Mouse (Mus musculus) kidney, adult 9 months (tissue): ENCODE results near the gene Ret.

Experiments
- DNase-seq: peaks from one replicate; pipeline ENCODE4 v3.0.0; 2022

Ret gene

DNA sequence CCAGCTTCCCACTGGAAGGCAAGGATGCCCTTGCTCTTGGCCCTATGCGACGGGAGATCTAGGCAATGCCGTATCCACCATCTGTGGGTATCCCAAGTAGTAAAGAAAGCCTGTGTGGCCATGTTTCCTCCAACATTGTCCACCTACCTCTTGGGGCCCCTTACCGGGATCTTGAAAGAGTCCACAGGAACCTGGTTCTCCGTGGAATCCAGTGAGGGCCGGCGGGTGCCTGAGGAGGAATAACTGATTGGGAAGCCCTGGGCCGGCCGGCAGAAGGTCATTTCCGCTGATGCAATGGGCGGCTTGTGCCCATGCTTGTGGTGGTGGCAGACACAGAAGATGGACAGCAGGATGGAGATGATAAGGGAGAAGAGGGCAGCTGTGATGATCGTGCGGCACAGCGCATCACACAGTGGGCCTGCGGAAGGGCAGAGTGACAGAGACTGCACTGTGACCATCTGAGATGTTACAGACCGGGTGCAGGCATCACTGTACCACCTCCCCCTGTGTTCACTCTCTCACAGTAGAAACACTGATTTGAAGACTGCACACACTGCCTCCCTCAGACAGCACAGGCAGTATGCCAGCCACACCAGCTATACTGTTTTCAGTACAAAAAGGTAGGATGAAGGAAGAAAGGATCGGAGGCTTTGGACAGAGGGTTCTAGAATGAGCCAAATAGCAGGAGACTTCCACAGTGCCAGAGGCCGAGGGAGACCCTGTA is 24.1 kb downstream of the Ret start:
- DNase-seq = no peak

DNA sequence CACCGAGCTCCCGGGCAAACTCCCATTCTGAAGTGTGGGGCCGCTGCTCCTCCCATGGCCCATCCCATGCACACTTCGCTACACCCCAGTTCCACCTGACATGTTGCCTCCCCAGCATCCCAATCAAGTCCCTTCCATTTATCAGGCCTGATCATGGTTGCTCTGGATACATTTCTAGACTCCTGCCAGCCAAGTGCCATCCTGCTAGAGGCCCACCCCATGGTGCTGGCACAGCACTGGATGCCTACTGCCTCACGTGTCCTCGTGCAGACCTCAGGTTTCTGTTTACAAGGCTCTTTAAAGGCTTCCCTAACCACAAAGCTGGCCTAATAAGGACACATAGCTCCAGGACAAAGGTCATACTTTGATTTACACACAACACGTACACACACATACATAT is 26.1 kb downstream of the Ret start:
- DNase-seq = no peak

DNA sequence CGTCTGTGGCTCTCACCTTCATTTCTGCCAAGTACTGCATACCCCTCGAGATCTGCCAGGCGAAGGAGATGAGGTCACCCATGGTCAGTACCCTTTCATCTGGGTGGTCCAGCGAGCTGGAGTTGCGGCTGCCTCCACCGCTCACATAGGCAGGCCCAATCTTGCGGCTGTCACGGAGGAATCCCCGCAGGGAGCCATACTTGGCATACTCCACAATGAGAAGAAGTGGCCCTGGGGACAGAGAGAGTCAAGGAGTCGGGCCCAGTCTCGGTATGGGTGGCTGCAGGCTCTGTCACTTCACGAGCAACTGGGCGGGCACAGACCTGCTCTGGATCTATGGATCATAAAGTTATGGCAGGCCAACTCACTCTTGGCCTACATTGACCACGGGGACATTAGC is 29.4 kb downstream of the Ret start:
- DNase-seq = no peak

DNA sequence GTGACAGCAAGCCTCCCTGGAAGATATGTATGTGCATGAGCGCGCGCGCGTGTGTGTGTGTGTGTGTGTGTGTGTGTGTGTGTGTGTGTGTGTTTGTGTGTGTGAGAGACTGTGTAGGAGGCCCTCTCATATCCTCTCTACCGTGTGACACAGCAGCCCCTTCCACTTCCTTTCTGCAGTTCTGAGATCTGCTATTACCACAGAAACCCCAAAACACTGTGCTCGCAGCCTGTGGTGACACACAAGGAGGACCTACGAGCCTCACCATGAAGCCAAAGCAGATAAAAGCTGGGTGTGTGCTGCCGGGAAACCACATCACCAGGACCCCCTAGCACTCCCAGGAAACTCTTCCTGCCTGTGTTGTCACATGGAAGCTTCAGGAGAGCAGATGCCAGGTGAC is 30.5 kb downstream of the Ret start:
- DNase-seq = no peak

DNA sequence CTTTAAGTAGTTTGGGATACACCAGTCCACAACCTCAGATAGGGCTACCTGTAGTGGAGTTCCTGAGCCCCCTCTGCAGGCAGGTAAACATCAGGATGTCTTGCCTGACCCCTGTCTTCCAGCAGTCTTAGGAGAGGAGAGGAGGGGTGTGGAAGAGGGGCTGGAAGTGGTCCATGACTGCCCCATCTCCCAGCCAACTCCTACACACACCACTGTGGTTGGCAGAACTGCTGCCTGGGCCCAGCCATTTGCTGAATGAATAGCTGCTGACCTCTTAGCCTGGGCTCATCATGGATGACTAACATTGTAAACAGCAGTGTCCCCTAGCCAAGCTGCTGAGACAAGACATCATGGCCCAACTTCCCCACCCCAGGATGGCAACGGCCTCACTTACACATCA is 32.0 kb downstream of the Ret start:
- DNase-seq = no peak

DNA sequence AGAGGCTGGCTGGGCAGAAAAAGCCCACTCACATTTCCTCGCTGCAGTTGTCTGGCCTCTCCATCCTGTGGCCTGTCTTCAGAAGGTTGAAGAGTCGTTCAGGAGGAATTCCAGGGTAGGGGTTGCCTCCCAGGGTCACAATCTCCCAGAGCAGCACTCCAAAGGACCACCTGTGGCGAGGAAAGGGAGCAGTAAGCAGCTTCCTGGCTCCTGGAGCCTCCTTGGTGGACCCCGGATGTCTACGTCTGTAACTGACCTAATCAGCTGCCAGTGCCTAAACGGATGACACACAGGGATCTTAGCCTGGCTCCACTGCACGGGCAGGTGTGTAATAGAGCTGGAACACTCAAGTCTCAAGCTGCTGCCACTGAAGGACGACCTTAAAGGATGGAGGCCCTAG is 32.8 kb downstream of the Ret start:
- no peak for DNase-seq

DNA sequence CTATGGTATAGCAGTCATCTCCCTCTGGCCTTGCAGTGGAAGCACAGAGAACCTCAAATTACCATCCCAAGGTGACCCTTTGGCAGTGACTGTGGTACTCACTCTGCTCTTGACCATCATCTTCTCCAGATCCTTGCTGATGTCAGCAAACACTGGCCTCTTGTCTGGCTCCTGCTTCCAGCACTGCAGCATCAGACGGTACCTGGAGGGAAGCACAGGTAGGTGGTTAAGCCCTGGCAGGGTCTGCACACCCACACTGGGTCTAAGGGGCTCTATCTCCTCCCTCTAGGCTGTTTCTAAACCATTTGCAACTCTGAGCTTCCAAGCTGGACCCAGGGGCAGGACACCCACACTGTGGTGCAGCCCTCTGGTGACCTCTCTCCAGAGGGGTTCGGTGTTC is 34.4 kb downstream of the Ret start:
- no peak for DNase-seq

DNA sequence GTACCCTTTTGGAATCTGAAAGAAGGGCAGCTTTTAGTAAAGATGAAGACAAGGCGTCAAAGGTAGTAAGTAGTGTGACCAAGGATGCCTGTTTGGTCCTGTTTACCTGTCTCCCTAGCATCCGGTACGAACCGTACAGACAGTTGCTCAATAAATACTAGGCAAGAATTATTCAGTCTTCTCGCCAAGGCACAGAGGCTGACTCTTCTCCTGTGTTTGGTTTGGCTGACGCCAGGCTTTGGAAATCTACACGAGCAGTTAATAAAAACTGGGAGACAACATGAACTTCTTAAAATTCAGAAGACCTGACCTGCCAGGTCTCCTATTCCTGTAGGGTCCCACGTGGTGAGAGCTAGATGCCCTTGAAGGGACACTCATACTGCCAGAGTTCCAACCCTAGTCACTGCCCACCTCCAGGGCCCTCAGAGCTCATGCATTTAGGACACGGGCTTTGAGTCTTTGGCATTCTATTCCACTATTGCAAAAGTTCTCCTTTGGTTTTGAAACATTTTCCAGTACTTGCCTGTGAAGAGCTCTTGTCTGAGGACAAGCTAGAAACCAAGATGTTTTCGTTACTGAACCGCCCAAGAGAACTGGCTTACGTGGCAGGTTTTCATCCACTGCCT is 34.9 kb downstream of the Ret start:
- no peak for DNase-seq

DNA sequence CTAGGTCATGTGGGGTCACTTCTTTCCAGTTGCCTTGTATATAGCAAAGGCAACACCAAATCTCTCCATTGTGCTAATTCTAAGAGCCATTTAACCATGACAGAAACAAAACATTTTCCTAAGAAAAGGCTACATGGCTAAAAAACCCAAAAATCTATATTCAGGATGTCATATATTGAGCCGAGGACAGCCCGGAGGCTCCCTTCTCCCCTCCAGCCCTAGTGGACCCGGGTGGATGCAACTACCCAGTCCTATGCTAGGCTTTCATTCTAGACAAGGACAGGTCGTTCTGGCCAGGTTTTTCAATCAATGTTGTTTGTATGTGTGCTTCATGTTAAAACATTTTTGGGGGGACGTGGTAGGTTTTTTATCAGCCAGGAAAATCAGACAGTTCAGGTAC is 44.4 kb downstream of the Ret start:
- no peak for DNase-seq

DNA sequence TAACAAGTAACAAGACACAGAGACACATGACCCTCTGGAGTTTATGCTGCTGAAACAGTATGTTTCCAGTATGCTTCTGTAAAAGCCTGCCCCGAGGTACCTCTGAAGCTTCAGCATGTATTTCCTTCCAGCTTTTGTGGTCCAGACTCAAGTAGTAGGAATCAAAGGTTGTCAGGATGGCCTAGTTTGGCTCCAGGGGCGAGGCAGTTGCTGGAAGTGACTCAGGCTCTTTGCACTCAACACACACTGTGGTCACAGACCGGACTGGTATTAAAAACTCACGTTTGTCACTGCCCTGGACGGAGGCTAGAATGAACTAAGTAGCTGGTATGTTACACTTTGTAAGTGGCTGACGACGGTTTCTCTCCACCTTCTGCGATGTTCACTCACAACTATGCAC is 46.5 kb downstream of the Ret start:
- no peak for DNase-seq

DNA sequence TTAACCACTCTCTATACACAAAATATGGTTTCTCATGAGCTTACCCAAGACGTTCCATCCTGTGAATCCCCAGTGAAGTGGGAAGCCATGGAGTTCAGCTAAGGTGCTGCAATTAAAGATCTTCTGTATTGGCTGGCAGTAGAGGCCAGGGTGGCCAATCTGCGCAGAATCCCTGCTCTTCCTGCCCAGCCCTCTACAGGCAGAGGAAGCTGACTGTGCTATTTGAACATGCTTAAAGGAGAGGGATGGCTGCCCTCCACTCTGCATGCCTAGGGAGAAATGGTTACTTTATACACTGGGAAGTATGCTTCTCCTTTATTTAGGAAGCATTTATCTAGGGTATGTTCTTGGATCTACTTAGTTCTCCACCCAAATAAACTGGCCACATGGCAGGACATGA is 47.0 kb downstream of the Ret start:
- DNase-seq = no peak

DNA sequence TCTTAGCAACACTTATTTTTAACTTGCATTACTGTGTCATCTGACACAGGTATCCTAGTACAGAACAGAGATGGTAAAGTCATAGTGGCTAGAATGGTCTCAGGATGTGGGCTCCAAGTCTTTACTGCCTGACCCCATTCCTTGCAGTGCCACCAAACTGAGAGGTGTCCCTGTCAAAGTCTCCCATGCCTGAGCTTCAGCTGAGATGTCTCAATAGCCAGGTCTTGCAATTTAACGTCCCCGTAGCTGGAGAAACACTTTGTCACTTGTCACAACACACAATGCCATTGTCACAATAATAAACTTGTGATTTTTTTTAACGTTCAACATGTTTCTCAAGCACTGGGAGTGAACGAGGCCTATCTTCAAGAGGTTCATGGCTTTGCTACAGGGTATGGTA is 47.4 kb downstream of the Ret start:
- DNase-seq = no peak

DNA sequence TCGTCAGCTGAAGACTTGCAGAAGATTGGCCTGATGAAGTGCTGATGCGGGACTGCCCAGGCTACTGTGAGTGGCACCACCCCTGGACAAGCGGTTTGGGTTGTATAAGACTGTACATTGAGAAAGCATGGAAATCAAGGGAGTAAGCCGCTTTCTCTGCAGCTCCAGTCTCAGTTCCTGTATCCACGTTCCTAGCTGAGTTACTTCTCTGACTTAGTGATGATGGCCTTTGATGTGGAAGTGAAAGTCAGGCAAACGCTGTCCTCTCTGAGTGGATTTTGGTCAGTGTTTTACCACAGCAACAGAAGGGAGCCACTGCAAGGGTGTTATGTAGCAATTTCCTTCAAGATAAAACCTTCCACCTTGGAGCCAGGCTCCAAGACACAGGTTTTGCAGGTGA is 56.6 kb downstream of the Ret start:
- no peak for DNase-seq

DNA sequence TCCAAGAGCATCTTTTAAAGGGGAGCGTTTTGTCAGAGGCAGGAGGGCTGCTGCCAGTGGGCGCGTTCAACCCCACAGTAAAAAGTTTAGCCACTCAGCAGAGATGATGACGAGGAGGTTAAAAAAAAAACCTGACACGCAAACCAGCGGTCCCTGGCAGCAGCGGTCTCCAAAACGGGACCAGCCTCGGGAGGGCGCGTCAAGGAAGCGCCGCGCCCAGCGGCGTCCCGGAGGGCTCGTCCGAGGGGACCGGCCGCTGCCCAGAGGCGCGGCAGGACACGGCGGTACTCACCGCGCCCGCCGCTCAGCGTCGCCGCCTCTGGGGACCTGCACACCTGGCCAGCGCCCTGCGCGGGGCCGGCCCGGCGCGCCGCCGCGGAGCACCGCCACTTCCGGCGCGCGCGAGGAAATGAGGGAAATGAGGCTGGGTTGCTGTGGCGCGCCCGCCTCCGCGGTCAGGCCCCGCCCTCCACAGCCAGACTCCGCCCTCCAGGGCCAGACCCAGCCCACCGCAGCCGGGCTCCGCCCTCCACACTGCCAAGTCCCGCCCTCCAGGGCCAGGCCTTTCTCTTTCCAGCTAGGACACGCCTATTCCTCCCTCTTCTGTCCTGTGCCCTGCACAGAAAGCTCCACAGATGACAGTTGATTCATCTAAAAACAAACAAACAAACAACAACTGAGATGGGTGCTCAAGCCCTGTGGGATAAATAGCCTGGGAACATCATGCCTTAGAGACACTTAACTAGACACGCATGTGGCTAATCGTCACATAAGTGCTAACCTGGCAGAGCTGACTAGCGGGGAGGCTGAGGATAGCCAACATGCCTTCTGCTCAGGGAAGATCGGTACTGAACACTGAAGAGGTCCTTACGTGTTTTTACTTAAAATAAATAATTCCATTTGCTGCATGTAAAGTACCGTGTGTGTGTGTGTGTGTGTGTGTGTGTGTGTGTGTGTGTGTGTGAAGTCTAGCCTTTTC is 58.5 kb downstream of the Ret start, which contains the start of gene Csgalnact2:
Csgalnact2 (minus strand) TSS at position 410 of the 979 bp plus-strand sequence.
- peak; percentile 96 for DNase-seq

DNA sequence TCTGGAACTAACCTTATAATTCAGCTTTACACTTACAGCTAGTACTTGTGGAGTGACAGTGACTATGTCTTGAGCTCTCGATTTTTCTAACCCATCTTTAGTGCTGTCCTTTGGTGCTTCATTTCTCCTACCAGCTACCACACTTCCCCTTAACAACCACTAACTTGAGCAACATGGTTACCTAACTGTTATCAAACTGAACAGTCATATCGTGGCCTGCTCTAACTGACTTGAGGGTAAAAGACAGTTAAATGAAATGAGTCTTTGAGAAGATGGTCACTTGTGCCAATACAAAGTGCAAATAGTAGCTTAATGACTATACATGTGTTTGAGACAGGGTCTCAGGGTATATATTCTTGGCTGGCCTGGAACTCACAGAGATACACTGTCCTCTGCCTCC is 60.4 kb downstream of the Ret start:
- DNase-seq = no peak

DNA sequence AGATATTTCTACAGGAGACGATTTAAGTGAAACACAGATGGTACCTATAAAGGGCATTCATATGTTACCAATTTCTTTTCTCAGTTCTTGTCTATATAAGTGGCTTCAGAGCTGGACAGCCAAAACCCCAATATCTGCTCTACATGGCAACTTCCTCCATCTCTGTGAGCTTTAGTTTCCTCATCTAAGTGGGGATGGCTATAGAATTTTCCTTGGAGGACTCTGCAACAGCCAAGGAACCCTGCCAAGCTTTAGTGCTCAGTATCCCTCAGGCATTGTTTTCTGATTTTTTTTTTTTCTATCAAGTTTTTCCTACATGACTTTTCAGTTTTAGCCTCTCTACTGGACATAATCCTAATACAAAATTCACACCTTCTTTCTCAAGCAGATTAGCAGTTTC is 63.1 kb downstream of the Ret start:
- no peak for DNase-seq

DNA sequence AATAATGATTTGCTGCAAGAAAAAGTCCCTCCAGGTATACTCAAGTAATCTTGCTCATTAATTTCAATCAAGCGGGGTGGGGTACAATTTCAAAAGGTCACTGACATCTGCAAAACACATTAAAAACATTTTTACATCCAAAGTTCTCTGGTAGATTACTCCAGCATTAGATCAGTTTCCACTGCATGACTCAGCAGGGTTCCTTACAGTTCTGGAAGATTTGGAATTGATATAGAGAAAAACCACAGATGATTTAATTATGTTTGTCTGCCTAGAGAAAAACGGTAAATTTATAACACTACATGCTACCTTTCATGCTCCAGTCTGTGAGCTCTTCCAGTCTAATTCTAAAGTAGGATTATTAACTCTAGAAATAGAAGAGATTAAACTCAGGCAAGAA is 67.5 kb downstream of the Ret start:
- DNase-seq = no peak

DNA sequence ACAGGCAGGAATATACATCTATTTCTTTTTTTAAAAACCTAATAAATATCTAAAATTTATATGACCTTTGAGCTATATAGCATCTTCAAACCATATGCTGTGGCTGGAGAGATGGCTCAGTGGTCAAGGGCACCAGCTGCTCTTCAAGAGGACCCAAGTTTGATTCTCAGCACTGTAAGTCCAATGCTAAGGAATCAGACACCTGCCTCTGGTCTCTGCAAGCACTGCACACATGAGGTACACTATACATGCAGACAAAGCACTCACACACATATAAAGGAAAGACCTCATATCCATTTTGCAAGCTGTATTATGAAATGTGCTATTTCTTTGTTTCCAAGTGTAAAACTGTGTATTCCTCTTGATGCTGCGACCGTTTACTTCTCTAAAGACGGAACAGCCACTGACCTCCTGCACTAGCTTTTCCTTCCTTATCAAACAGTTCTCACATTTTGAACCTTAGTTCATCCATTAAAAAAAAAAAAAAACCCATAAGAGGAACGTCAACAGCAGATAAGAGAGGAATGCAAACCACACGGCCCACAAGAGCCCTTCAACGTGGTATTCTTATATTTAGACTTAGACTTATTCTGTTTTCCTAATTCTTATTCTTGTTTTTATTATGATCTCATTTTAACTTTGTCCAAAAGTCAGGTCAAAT is 69.6 kb downstream of the Ret start:
- DNase-seq = peak; percentile 20

DNA sequence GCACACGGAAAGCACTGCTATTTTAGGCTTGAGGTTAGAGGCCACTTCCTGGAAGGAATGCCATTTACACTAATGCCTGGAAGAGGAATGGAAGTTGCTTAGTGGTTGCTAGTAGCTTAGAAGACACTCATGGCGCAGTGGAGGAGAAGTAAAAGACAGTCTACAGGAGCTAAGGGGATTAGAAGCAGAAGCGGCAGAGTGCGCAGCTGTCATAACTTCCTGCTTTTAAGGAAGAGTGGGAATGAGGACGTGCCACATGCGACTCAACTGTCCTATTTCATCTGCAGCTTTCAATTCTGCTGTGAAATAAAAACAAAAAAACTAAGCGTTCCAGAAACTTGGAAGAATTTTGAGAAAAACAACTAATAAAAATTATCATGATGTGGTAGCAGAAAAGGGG is 70.3 kb downstream of the Ret start:
- peak; percentile 11 for DNase-seq

DNA sequence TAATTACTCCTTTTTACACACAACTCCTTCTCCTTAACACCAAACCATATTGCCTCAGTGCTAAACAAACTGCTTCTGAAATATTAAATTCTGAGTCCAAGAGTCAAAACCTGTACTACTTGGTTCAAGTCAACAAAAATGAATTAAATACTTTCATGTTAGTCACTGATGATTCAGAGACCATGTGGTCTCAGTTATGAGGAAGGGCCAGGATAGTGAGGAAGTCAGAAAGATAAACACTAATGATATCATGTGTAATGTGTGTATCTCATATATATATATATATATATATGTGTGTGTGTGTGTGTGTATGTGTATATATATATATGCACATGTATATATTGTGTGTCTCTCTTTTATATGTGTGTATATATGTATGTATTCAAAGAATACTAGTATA is 70.9 kb downstream of the Ret start:
- DNase-seq = no peak

DNA sequence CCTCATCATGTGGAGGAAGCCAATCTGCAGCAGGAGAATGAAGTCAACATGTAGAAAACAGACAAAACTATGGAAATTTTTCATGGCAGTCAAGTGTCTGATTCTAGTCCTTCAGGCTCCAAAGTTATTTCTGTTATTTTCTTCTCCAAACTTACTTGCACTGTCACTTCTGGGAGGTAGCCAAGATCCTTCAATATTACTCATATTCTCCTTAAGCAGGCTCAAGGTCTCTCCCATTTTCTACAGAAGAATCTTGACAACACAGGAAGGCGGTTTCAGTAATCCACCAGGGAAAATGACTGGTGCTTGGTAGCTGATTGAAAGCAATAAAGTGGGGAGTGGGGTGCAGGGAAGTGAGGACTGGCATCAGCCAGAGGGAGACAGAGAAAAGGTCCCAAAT is 74.8 kb downstream of the Ret start:
- no peak for DNase-seq

DNA sequence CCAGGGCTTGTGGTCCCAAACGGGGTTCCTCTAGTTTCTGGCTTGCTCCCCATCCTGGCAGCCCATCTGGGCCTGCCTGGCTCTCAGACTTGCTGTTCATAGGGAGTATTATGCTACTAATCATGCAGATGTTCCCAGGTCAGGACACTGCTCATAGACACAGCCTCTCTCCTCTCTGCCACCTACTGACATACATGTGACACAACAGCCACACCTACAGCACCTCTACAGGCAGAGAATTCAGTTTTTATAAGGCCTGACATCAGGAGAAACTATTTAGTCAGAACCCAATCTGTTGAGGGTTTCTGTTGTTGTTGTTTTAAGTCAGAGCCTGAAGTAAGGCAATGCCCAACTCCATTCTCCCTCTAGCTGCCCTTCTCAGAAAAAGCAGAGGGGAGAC is 85.7 kb downstream of the Ret start:
- DNase-seq = no peak
